Mouse (Mus musculus) MEL (cell line): ENCODE results near the gene Rep15. TPM values are rescaled to one million over a fixed set of nuclear protein-coding genes. Genes with fewer than 3 reads are reported as not detected.

Experiments
- DNase-seq: peaks from one replicate; pipeline ENCODE4 v3.0.0; 2011; ENCODE audit warnings: low read depth, low spot score
- H3K27ac ChIP-seq: 2 replicates; pipeline ENCODE4 v1.5.1; 2012; ENCODE audit warnings: low read depth, mild to moderate bottlenecking, control low read depth, low read length, moderate library complexity; ENCODE audit not compliant: control insufficient read depth
- H3K27me3 ChIP-seq, 2 experiments: fragments of 150-350 bp in 1 of 2; sonication (generic) in 1 of 2; 2 replicates each; pipeline ENCODE4 v1.6.1; 2012; ENCODE audit warnings: low read length in 2 of 2, mild to moderate bottlenecking in 2 of 2, improper control_type of control experiment in 1 of 2, moderate library complexity in 1 of 2; ENCODE audit not compliant: insufficient read depth in 2 of 2, control insufficient read depth in 1 of 2
- H3K36me3 ChIP-seq, 2 experiments: 2 replicates each; pipeline ENCODE4 v1.6.1; 2012 to 2014; ENCODE audit warnings: low read length in 2 of 2, improper control_type of control experiment in 1 of 2, inconsistent platforms in 1 of 2, mild to moderate bottlenecking in 1 of 2; ENCODE audit not compliant: insufficient read depth in 2 of 2, control insufficient read depth in 1 of 2
- H3K4me1 ChIP-seq, 2 experiments: fragments of 150-350 bp in 1 of 2; sonication (generic) in 1 of 2; 2 replicates each; pipeline ENCODE4 v1.6.1; 2012; ENCODE audit warnings: low read length in 2 of 2, improper control_type of control experiment in 1 of 2, mild to moderate bottlenecking in 1 of 2; ENCODE audit not compliant: insufficient read depth in 2 of 2, control insufficient read depth in 1 of 2
- H3K4me3 ChIP-seq, 2 experiments: fragments of 150-350 bp in 1 of 2; sonication (generic) in 1 of 2; 2 replicates each; pipeline ENCODE4 v1.5.1; 2012; ENCODE audit warnings: low read depth in 2 of 2, low read length in 2 of 2, mild to moderate bottlenecking in 2 of 2, moderate library complexity in 2 of 2, control low read depth in 1 of 2, improper control_type of control experiment in 1 of 2; ENCODE audit not compliant: control insufficient read depth in 1 of 2, insufficient read depth in 1 of 2
- H3K79me2 ChIP-seq: 2 replicates; pipeline ENCODE4 v1.6.1; 2012; ENCODE audit warnings: mild to moderate bottlenecking, low read length, moderate library complexity; ENCODE audit not compliant: control insufficient read depth, poor library complexity, insufficient read depth
- H3K9ac ChIP-seq: 2 replicates; pipeline ENCODE4 v1.6.1; 2012; ENCODE audit warnings: low read depth, mild to moderate bottlenecking, control low read depth, low read length, moderate library complexity; ENCODE audit not compliant: control insufficient read depth, poor library complexity, severe bottlenecking
- H3K9me3 ChIP-seq: fragments of 150-350 bp; sonication (generic); replicated peaks from 2 replicates; pipeline ENCODE4 v1.6.1; 2012; ENCODE audit warnings: mild to moderate bottlenecking, low read length, improper control_type of control experiment, moderate library complexity; ENCODE audit not compliant: insufficient read depth
- BHLHE40 ChIP-seq: IDR thresholded peaks from 2 replicates; pipeline ENCODE4 v1.6.1; 2012; ENCODE audit warnings: low read depth, mild to moderate bottlenecking, inconsistent platforms, low read length, improper control_type of control experiment, borderline replicate concordance
- CHD2 ChIP-seq: IDR thresholded peaks from 2 replicates; pipeline ENCODE4 v1.6.1; 2011; ENCODE audit warnings: low read length, improper control_type of control experiment
- CTCF ChIP-seq, 3 experiments: IDR thresholded peaks in 2 of 3; conservative IDR thresholded peaks in 1 of 3; 2 replicates each; pipeline ENCODE4 v1.5.1; 2011 to 2012; ENCODE audit warnings: low read length in 3 of 3, low read depth in 2 of 3, mild to moderate bottlenecking in 2 of 3, improper control_type of control experiment in 1 of 3, inconsistent platforms in 1 of 3, mixed read lengths in 1 of 3, moderate library complexity in 1 of 3; ENCODE audit not compliant: control insufficient read depth in 1 of 3, insufficient read depth in 1 of 3, poor library complexity in 1 of 3, severe bottlenecking in 1 of 3
- E2F4 ChIP-seq: IDR thresholded peaks from 2 replicates; pipeline ENCODE4 v1.6.1; 2011; ENCODE audit warnings: low read depth, low read length, improper control_type of control experiment, borderline replicate concordance
- ELF1 ChIP-seq: IDR thresholded peaks from 2 replicates; pipeline ENCODE4 v1.6.1; 2014; ENCODE audit warnings: low read depth, mild to moderate bottlenecking, inconsistent platforms, low read length, improper control_type of control experiment, moderate library complexity
- EP300 ChIP-seq, 2 experiments: IDR thresholded peaks; 2 replicates each; pipeline ENCODE4 v1.6.1; 2011; ENCODE audit warnings: improper control_type of control experiment in 2 of 2, low read length in 2 of 2, low read depth in 1 of 2, mild to moderate bottlenecking in 1 of 2
- GABPA ChIP-seq: IDR thresholded peaks from 2 replicates; pipeline ENCODE4 v1.6.1; 2012; ENCODE audit warnings: low read depth, mild to moderate bottlenecking, inconsistent platforms, low read length, improper control_type of control experiment, moderate library complexity
- GATA1 ChIP-seq: IDR thresholded peaks from 2 replicates; pipeline ENCODE4 v1.6.1; 2011; ENCODE audit warnings: low read depth, low read length, improper control_type of control experiment
- HCFC1 ChIP-seq: IDR thresholded peaks from 2 replicates; pipeline ENCODE4 v1.6.1; 2012; ENCODE audit warnings: low read depth, mild to moderate bottlenecking, inconsistent platforms, low read length, improper control_type of control experiment, moderate library complexity
- JUND ChIP-seq: IDR thresholded peaks from 2 replicates; pipeline ENCODE4 v1.6.1; 2011; ENCODE audit warnings: low read depth, mild to moderate bottlenecking, improper control_type of control experiment, low read length
- KAT2A ChIP-seq: conservative IDR thresholded peaks from 2 replicates; pipeline ENCODE4 v1.6.1; 2012; ENCODE audit warnings: low read depth, low read length, improper control_type of control experiment, inconsistent platforms
- MAFK ChIP-seq: IDR thresholded peaks from 2 replicates; pipeline ENCODE4 v1.6.1; 2011; ENCODE audit warnings: low read depth, mild to moderate bottlenecking, low read length, improper control_type of control experiment, borderline replicate concordance
- MAZ ChIP-seq: IDR thresholded peaks from 2 replicates; pipeline ENCODE4 v1.6.1; 2012; ENCODE audit warnings: low read depth, mild to moderate bottlenecking, inconsistent platforms, low read length, improper control_type of control experiment
- MEF2A ChIP-seq: IDR thresholded peaks from 2 replicates; pipeline ENCODE4 v1.6.1; 2014; ENCODE audit warnings: low read depth, mild to moderate bottlenecking, inconsistent platforms, low read length, improper control_type of control experiment; ENCODE audit not compliant: poor library complexity, insufficient replicate concordance, severe bottlenecking; ENCODE audit errors: extremely low read depth
- MXI1 ChIP-seq: IDR thresholded peaks from 2 replicates; pipeline ENCODE4 v1.6.1; 2011; ENCODE audit warnings: mild to moderate bottlenecking, low read depth, low read length, improper control_type of control experiment
- MYC ChIP-seq: IDR thresholded peaks from 2 replicates; pipeline ENCODE4 v1.6.1; 2011; ENCODE audit warnings: low read depth, mild to moderate bottlenecking, low read length, improper control_type of control experiment, moderate library complexity
- NELFE ChIP-seq: IDR thresholded peaks from 2 replicates; pipeline ENCODE4 v1.6.1; 2011; ENCODE audit warnings: low read depth, low read length, improper control_type of control experiment
- NRF1 ChIP-seq: IDR thresholded peaks from 2 replicates; pipeline ENCODE4 v1.6.1; 2014; ENCODE audit warnings: low read depth, mild to moderate bottlenecking, inconsistent platforms, low read length, improper control_type of control experiment, moderate library complexity; ENCODE audit not compliant: poor library complexity, insufficient read depth, severe bottlenecking
- POLR2A ChIP-seq, 2 experiments: IDR thresholded peaks; 2 replicates each; pipeline ENCODE4 v1.6.1; 2011 to 2012; ENCODE audit warnings: low read length in 2 of 2, mild to moderate bottlenecking in 2 of 2, control low read depth in 1 of 2, improper control_type of control experiment in 1 of 2, low read depth in 1 of 2, moderate library complexity in 1 of 2; ENCODE audit not compliant: control insufficient read depth in 1 of 2, insufficient read depth in 1 of 2, poor library complexity in 1 of 2
- POLR2AphosphoS2 ChIP-seq: IDR thresholded peaks from 2 replicates; pipeline ENCODE4 v1.6.1; 2011; ENCODE audit warnings: low read length, improper control_type of control experiment
- RAD21 ChIP-seq: IDR thresholded peaks from 2 replicates; pipeline ENCODE4 v1.6.1; 2011; ENCODE audit warnings: mild to moderate bottlenecking, low read depth, low read length, improper control_type of control experiment
- RCOR1 ChIP-seq: IDR thresholded peaks from 2 replicates; pipeline ENCODE4 v1.6.1; 2012; ENCODE audit warnings: low read depth, mild to moderate bottlenecking, inconsistent platforms, low read length, improper control_type of control experiment
- SIN3A ChIP-seq: IDR thresholded peaks from 2 replicates; pipeline ENCODE4 v1.6.1; 2012; ENCODE audit warnings: low read length, improper control_type of control experiment, inconsistent platforms
- SMC3 ChIP-seq: IDR thresholded peaks from 2 replicates; pipeline ENCODE4 v1.6.1; 2011; ENCODE audit warnings: low read depth, low read length, improper control_type of control experiment
- TAL1 ChIP-seq: IDR thresholded peaks from 2 replicates; pipeline ENCODE4 v1.6.1; 2012; ENCODE audit warnings: mild to moderate bottlenecking, inconsistent platforms, low read length, moderate library complexity, mixed read lengths
- TBP ChIP-seq: IDR thresholded peaks from 2 replicates; pipeline ENCODE4 v1.8.0; 2011; ENCODE audit warnings: low read depth, low read length, improper control_type of control experiment
- UBTF ChIP-seq: IDR thresholded peaks from 2 replicates; pipeline ENCODE4 v1.6.1; 2012; ENCODE audit warnings: low read depth, mild to moderate bottlenecking, inconsistent platforms, low read length, improper control_type of control experiment, moderate library complexity, borderline replicate concordance; ENCODE audit not compliant: insufficient read depth
- USF2 ChIP-seq, 2 experiments: IDR thresholded peaks; 2 replicates each; pipeline ENCODE4 v1.6.1; 2011 to 2012; ENCODE audit warnings: improper control_type of control experiment in 2 of 2, low read length in 2 of 2, borderline replicate concordance in 1 of 2, inconsistent platforms in 1 of 2, low read depth in 1 of 2, mild to moderate bottlenecking in 1 of 2; ENCODE audit not compliant: insufficient read depth in 1 of 2
- ZC3H11A ChIP-seq: IDR thresholded peaks from 2 replicates; pipeline ENCODE4 v1.6.1; 2012; ENCODE audit warnings: low read depth, mild to moderate bottlenecking, inconsistent platforms, low read length, improper control_type of control experiment
- ZKSCAN1 ChIP-seq: IDR thresholded peaks from 2 replicates; pipeline ENCODE4 v1.6.1; 2012; ENCODE audit warnings: low read depth, mild to moderate bottlenecking, inconsistent platforms, low read length, improper control_type of control experiment, moderate library complexity
- polyA plus RNA-seq, 2 experiments: library from polyadenylated mRNA; stranded (reverse) in 1 of 2; unstranded in 1 of 2; fragments of >175 nt in 1 of 2; fragments of >200 nt in 1 of 2; gene quantifications; 2 replicates each; pipeline versions ENCODE4 v1.2.1 to v1.2.4; 2012; ENCODE audit warnings: low replicate concordance in 2 of 2, low read depth in 1 of 2; ENCODE audit not compliant: insufficient read length in 2 of 2, insufficient read depth in 1 of 2, missing spikeins in 1 of 2
- total RNA-seq: library from RNA; depleted of rRNA; stranded (reverse); fragments of 300-350 nt; gene quantifications from 2 replicates; pipeline ENCODE4 v1.2.3, GENCODE M21; 2012

The Rep15 gene
- total and polyA plus RNA-seq, 3 experiments: 0.31 to 0.43 TPM; not detected in 1

DNA sequence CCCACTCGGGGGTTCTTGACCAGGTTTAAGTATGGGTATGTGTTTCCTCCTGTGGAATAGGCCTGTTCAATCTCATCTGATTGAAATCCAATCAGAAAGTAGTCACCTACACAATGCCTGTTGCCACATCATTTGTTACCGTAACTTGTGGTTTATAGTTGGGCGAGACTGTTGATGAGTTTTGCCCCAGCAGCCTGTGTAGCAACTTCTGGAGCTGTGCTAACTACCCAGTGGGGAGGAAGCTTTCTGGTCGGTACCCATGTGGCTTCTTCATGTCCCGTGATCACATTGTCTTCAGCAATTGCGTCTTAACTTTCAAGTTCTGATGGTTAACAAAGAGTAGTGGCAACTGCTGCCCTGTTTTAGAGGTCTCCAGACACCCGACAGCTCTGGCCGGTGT, 19.3 kb downstream of the Rep15 start:
- no peak for TF ChIP-seq NELFE
- TF ChIP-seq KAT2A: no peak
- no peak for TF ChIP-seq MAZ
- no peak for TF ChIP-seq HCFC1
- TF ChIP-seq SMC3: no peak
- no peak for TF ChIP-seq MAFK
- TF ChIP-seq MYC: no peak
- TF ChIP-seq CHD2: no peak
- no peak for TF ChIP-seq ZC3H11A
- no peak for TF ChIP-seq GATA1
- TF ChIP-seq E2F4: no peak
- no peak for TF ChIP-seq USF2 (IDR thresholded peaks at IDR 0.05; ENCODE audit: borderline replicate concordance in 1 of 2, insufficient read depth in 1 of 2, low read depth in 1 of 2, low read length in 2 of 2)
- TF ChIP-seq TBP: no peak
- no peak for TF ChIP-seq UBTF
- TF ChIP-seq MEF2A: no peak
- no peak for TF ChIP-seq GABPA
- no peak for TF ChIP-seq POLR2AphosphoS2
- no peak for TF ChIP-seq MXI1
- TF ChIP-seq CTCF (IDR thresholded peaks at IDR 0.05 in 2 of 3, conservative IDR thresholded peaks at IDR 0.05 in 1 of 3; ENCODE audit: control insufficient read depth in 1 of 3, insufficient read depth in 1 of 3, low read depth in 2 of 3, low read length in 3 of 3, poor library complexity in 1 of 3, severe bottlenecking in 1 of 3): no peak
- TF ChIP-seq, all 39 proteins: peak for 0
- Histone ChIP-seq H3K27me3 (no peaks in the 10 kb centered on the region), H3K9ac (no peak overlapping the region), H3K36me3 (peaks cover 0 to 27% of the 10 kb centered on the region in 2 experiments; a peak in 2 of 4 replicates), H3K4me3 (no peak overlapping the region), H3K4me1 (no peaks in the 10 kb centered on the region), H3K9me3 (no peaks in the 10 kb centered on the region), H3K79me2 (no peaks in the 10 kb centered on the region), H3K27ac (no peak overlapping the region)
- no peak for DNase-seq

DNA sequence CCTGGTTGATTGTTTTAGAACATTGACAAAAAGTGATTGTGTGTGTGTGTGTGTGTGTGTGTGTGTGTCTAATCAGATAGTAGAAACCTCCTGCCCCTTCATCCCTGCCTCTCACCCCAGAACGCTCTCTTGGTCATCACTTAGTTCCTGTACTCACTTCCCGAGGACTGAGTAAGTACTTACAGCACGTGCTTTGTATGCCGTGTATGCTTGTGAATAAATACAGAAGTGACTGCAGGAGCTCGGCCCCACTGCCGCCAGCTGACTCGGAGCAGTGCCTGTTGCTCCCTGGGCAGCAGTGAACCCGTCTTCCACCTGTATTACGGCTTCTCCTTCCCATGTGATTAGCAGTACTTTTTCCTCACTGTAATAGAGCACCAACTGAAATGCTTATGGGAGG, 20.1 kb downstream of the Rep15 start:
- DNase-seq: no peak
- H3K27me3 ChIP-seq: no peaks in the 10 kb centered on the region
- no peaks in the 10 kb centered on the region for H3K9me3 ChIP-seq
- H3K9ac ChIP-seq: no peak overlapping the region
- H3K4me3 ChIP-seq: no peak overlapping the region
- no peak for TF ChIP-seq BHLHE40
- no peak for TF ChIP-seq POLR2A (IDR thresholded peaks at IDR 0.05; ENCODE audit: control insufficient read depth in 1 of 2, insufficient read depth in 1 of 2, low read depth in 1 of 2, low read length in 2 of 2, poor library complexity in 1 of 2)
- no peak for TF ChIP-seq CTCF (IDR thresholded peaks at IDR 0.05 in 2 of 3, conservative IDR thresholded peaks at IDR 0.05 in 1 of 3; ENCODE audit: control insufficient read depth in 1 of 3, insufficient read depth in 1 of 3, low read depth in 2 of 3, low read length in 3 of 3, poor library complexity in 1 of 3, severe bottlenecking in 1 of 3)
- no peak for TF ChIP-seq SIN3A
- no peak for TF ChIP-seq RCOR1
- no peak for TF ChIP-seq EP300 (IDR thresholded peaks at IDR 0.05; ENCODE audit: low read depth in 1 of 2, low read length in 2 of 2)
- no peak for TF ChIP-seq TBP
- TF ChIP-seq NRF1: no peak
- no peak for TF ChIP-seq ELF1
- TF ChIP-seq RAD21: no peak
- TF ChIP-seq UBTF: no peak
- TF ChIP-seq MAFK: no peak
- no peak for TF ChIP-seq TAL1
- no peak for TF ChIP-seq JUND
- TF ChIP-seq ZKSCAN1: no peak
- no peak for TF ChIP-seq USF2 (IDR thresholded peaks at IDR 0.05; ENCODE audit: borderline replicate concordance in 1 of 2, insufficient read depth in 1 of 2, low read depth in 1 of 2, low read length in 2 of 2)
- no peaks in the 10 kb centered on the region for H3K79me2 ChIP-seq
- no peak overlapping the region for H3K27ac ChIP-seq
- H3K36me3 ChIP-seq: peaks cover 0 to 31% of the 10 kb centered on the region in 2 experiments; a peak in 2 of 4 replicates
- no peaks in the 10 kb centered on the region for H3K4me1 ChIP-seq
